Mouse (Mus musculus): Measurements from ENCODE around the gene Rit1.

- TF ChIP-seq MYOD1 (IDR thresholded peaks at IDR 0.05; ENCODE audit: control insufficient read depth, insufficient read length, low read depth) (no peak), CTCF (IDR thresholded peaks at IDR 0.05; ENCODE audit: control insufficient read depth, insufficient read depth, insufficient read length) (no peak), USF1 (IDR thresholded peaks at IDR 0.05; ENCODE audit: low read depth) (no peak), CEBPB (IDR thresholded peaks at IDR 0.05; ENCODE audit: low read depth) (no peak), MYOG (IDR thresholded peaks at IDR 0.05; ENCODE audit: control insufficient read depth, extremely low read depth, insufficient read length) (no peak), MAX (IDR thresholded peaks at IDR 0.05) (no peak)
These were observed 23.5 kb downstream of the Rit1 start for GRCm38 (mm10) chr3:88740147-88740546.
